Mouse (Mus musculus) ES-E14 (cell line): Measurements from ENCODE around the gene Grk2. TPM values are rescaled to one million over a fixed set of nuclear protein-coding genes. Genes with fewer than 3 reads are reported as not detected.

Experiments
- DNase-seq: peaks from one replicate; pipeline ENCODE4 v3.0.0-alpha.2; 2013; ENCODE audit warnings: low read depth, low spot score
- H3K27ac ChIP-seq: 2 replicates; pipeline ENCODE4 v1.5.1; 2012; ENCODE audit warnings: low read depth, mild to moderate bottlenecking, low read length, moderate library complexity, mixed read lengths; ENCODE audit not compliant: poor library complexity, insufficient read depth, severe bottlenecking
- H3K36me3 ChIP-seq: 2 replicates; pipeline ENCODE4 v1.6.1; 2012; ENCODE audit warnings: mild to moderate bottlenecking, low read length, moderate library complexity, mixed read lengths; ENCODE audit not compliant: control insufficient read depth, poor library complexity, insufficient read depth, severe bottlenecking
- H3K4me1 ChIP-seq, 2 experiments: fragments of 150-350 bp in 1 of 2; sonication (generic) in 1 of 2; 2 replicates each; pipeline ENCODE4 v1.6.1; 2012; ENCODE audit warnings: low read length in 2 of 2, mild to moderate bottlenecking in 1 of 2, mixed read lengths in 1 of 2; ENCODE audit not compliant: control insufficient read depth in 2 of 2, insufficient read depth in 2 of 2, poor library complexity in 1 of 2
- H3K4me3 ChIP-seq, 2 experiments: fragments of 150-350 bp in 1 of 2; sonication (generic) in 1 of 2; 2 replicates each; pipeline ENCODE4 v1.5.1; 2012; ENCODE audit warnings: low read length in 2 of 2, low read depth in 1 of 2, mild to moderate bottlenecking in 1 of 2, mixed read lengths in 1 of 2; ENCODE audit not compliant: insufficient read depth in 1 of 2, poor library complexity in 1 of 2, severe bottlenecking in 1 of 2
- H3K9ac ChIP-seq: 2 replicates; pipeline ENCODE4 v1.6.1; 2012; ENCODE audit warnings: low read depth, mild to moderate bottlenecking, low read length, mixed read lengths; ENCODE audit not compliant: poor library complexity, insufficient read depth, severe bottlenecking
- H3K9me3 ChIP-seq: fragments of 150-350 bp; sonication (generic); 2 replicates; pipeline ENCODE4 v1.6.1; 2012; ENCODE audit warnings: low read depth, mild to moderate bottlenecking, low read length; ENCODE audit not compliant: control insufficient read depth, insufficient read depth
- CHD2 ChIP-seq: IDR thresholded peaks from 2 replicates; pipeline ENCODE4 v1.6.1; 2014; ENCODE audit warnings: mild to moderate bottlenecking, low read depth, low read length, inconsistent platforms
- HCFC1 ChIP-seq: IDR thresholded peaks from 2 replicates; pipeline ENCODE4 v1.6.1; 2012; ENCODE audit warnings: low read length, inconsistent platforms, borderline replicate concordance; ENCODE audit not compliant: insufficient read depth
- MAFK ChIP-seq: IDR thresholded peaks from 2 replicates; pipeline ENCODE4 v1.6.1; 2014; ENCODE audit warnings: mild to moderate bottlenecking, low read depth, low read length, inconsistent platforms; ENCODE audit not compliant: insufficient read depth
- ZC3H11A ChIP-seq: IDR thresholded peaks from 2 replicates; pipeline ENCODE4 v1.6.1; 2012; ENCODE audit warnings: low read depth, mild to moderate bottlenecking, inconsistent platforms, low read length, borderline replicate concordance
- ZNF384 ChIP-seq: IDR thresholded peaks from 2 replicates; pipeline ENCODE4 v1.6.1; 2012; ENCODE audit warnings: low read depth, low read length, inconsistent platforms
- in situ Hi-C, 2 experiments: fragments of 600-800 bp; cut with MboI; formaldehyde crosslinking; loops; one replicate each; pipeline ENCODE4 v1.15.1; 2025; ENCODE audit warnings: low sequenced_read_pairs in 2 of 2, inconsistent platforms in 1 of 2; ENCODE audit not compliant: unreplicated experiment in 2 of 2
- total RNA-seq: library from RNA; depleted of rRNA; stranded (reverse); fragments of 300-350 nt; gene quantifications from 2 replicates; pipeline ENCODE4 v1.2.3, GENCODE M21; 2012; rRNA removed

Grk2 gene
- total RNA-seq = 56.1 and 76.6 TPM in 2 replicates

DNA sequence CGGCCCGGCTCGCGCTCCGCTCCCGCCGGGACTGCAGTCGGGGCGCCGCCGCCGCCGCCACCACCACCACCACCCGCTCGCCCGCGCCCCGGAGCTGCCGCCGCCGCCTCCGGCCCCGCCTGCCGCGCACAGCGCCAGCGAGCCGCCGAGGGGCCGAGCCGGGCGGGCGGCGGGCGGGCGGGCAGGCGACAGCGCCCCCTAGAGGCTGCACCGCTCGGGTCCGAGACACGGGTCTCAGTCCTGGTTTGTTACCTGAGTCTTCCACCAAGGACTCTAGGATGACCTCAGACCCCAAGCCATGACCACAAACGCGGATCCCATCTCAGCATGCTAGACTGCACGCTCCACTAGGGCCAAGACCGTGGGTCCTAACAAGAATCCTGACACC is at the start of gene Grk2:
Grk2 (minus strand) TSS at position 33 of the 388 bp plus-strand sequence.
- no peak for DNase-seq
- Histone ChIP-seq H3K36me3 (no peaks in the 10 kb centered on the region), H3K27ac (peak within 1 kb of the TSS; percentile 37; the same call in 1 of the 2 replicates), H3K4me1 (peaks cover under 1 to 18% of the 10 kb centered on the region in 2 experiments; a peak in 3 of 4 replicates), H3K9ac (peak within 1 kb of the TSS; percentile 93), H3K4me3 (peak within 1 kb of the TSS; percentile 93 to 97), H3K9me3 (no peaks in the 10 kb centered on the region)
- TF ChIP-seq ZNF384 (no peak), HCFC1 (no peak), ZC3H11A (no peak), CHD2 (no peak), MAFK (no peak)
- in situ Hi-C loops = no loop called here

DNA sequence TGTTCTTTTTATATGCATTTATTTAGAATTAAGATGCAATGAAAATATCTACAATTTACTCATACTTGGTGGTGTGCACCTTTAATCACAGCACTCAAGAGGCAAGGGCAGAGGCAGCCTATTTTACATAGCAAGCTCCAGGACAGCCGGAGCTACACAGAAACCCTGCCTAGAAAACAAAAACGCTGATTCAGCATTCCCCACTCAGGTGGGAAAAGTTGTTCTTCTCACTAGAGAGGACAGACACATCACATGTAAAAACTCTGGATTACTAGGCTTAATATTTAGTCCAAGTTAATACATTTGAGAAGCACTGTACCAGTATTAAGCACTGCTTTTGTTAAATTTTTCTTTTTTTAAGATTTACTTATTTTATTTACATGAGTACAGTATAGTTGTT is 43.4 kb upstream of the Grk2 start:
- TF ChIP-seq MAFK = peak; percentile 99
- no peak for TF ChIP-seq ZNF384
- no peak for DNase-seq
- no peaks in the 10 kb centered on the region for H3K4me1 ChIP-seq
- no peak overlapping the region for H3K9ac ChIP-seq
- H3K9me3 ChIP-seq = no peaks in the 10 kb centered on the region
- H3K36me3 ChIP-seq = peaks cover 4% of the 10 kb centered on the region; the same call in 1 of the 2 replicates
- no peak overlapping the region for H3K27ac ChIP-seq
- in situ Hi-C loops = no loop called here
- H3K4me3 ChIP-seq = no peak overlapping the region

DNA sequence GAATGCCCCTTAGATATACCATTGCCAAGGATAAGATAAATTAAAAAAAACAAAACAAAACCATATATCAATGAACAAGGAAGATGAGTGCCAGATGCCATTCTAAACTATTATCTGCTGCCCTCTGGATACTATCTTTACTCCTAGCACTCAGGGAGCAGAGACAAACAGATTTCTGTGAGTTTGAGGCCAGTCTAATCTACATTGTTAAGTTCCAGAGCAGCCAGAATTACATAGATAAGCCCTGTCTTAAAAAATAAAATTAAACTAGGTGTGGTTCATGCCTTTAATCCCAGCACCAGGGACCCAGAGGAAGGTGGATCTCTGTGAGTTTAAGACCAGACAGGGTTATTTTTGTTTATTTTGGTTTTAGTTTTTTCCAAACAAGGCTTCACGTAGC is 40.5 kb upstream of the Grk2 start:
- Histone ChIP-seq H3K9me3 (no peaks in the 10 kb centered on the region), H3K9ac (no peak overlapping the region), H3K4me3 (no peak overlapping the region), H3K4me1 (no peaks in the 10 kb centered on the region), H3K36me3 (peaks cover 4% of the 10 kb centered on the region; the same call in 1 of the 2 replicates), H3K27ac (no peak overlapping the region)
- no peak for TF ChIP-seq ZC3H11A
- no peak for TF ChIP-seq MAFK
- no peak for TF ChIP-seq ZNF384
- no peak for TF ChIP-seq CHD2
- TF ChIP-seq HCFC1 = no peak
- in situ Hi-C loops = no loop called here
- DNase-seq = no peak

DNA sequence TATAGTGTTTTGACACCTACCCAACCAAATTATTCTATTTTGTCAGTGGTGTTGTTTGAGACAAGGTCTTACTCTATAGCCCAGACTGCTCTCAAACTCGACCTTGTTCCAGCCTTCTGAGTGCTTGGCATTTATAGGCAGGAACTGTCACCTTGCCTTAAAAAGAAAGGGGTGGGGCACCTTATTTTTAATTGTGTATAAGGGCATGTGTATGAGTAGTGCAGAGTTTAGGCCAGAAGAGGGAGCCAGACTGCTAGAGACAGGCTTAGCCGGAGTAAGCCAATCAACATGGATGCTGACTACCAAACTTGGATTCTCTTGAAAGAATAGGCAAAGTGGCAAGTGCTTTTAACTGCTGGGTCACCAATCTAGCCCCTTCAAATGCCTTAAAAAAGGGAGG is 32.1 kb upstream of the Grk2 start:
- in situ Hi-C loops = no loop called here
- DNase-seq = peak; percentile 69

DNA sequence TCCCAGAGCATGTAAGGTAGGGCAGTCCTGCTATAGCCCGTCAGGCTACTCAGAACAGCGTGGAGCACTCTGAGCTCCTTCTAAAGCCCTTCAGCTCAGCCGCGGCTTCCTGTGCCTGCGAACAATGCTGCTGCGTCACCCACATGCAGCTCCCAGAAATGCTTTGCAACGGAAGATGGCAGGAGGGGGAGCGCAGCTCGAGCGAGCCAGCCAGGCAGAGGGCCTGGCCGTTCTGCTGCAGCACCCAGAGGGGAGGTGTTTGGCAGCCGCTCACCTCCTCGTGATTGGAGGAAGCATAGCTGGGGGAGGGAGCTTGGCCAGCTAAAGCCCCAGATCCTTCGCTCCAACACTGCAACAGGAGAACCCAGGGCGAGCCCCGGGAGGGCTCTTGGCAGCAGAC is 27.8 kb upstream of the Grk2 start:
- Histone ChIP-seq H3K9me3 (no peaks in the 10 kb centered on the region), H3K4me3 (peak overlapping the region; percentile 87 to 89), H3K9ac (peak overlapping the region; percentile 78), H3K4me1 (peaks cover 10 to 17% of the 10 kb centered on the region in 2 experiments), H3K36me3 (peaks cover 5% of the 10 kb centered on the region), H3K27ac (peak overlapping the region; percentile 92)
- in situ Hi-C loops = no loop called here
- peak; percentile 78 for DNase-seq
- TF ChIP-seq HCFC1 (no peak), ZNF384 (no peak), CHD2 (no peak), ZC3H11A (no peak), MAFK (no peak)

More for the DNA sequence above, 32.1 kb upstream of the Grk2 start:
- H3K9me3 ChIP-seq = no peaks in the 10 kb centered on the region
- H3K27ac ChIP-seq = no peak overlapping the region
- TF ChIP-seq HCFC1 = no peak
- TF ChIP-seq ZC3H11A = no peak
- TF ChIP-seq ZNF384 = no peak
- no peak for TF ChIP-seq MAFK
- no peak for TF ChIP-seq CHD2
- H3K4me1 ChIP-seq = peaks cover 2 to 4% of the 10 kb centered on the region in 2 experiments; a peak in 1 of 4 replicates
- no peaks in the 10 kb centered on the region; the same call in 1 of the 2 replicates for H3K36me3 ChIP-seq
- H3K9ac ChIP-seq = no peak overlapping the region
- no peak overlapping the region for H3K4me3 ChIP-seq
